Mouse (Mus musculus): ENCODE measurements at regions not wholly inside any gene's neighbourhood (a gene's known extent, or its start where the extent isn't known, plus 50 kb on each side); places are given as distances from the start of the nearest gene placed in this dataset.
"Not testable (repeated sequence)": the region's sequence is repeated elsewhere in the genome, so short reads cannot be mapped to it uniquely, and the experiment has no call there.

GRCm38 (mm10) chr10:91447974-91448703 is 267.0 kb upstream of the Tmpo start:
- DNase-seq (ENCODE audit: low read depth, low spot score) = no peak

GRCm38 (mm10) chr10:91443321-91443720 is 262.2 kb upstream of the Tmpo start:
- DNase-seq (ENCODE audit: low read depth, low spot score) = no peak

GRCm38 (mm10) chr10:91440051-91440450 is 258.9 kb upstream of the Tmpo start:
- no peak for DNase-seq (ENCODE audit: low read depth, low spot score)

- DNase-seq (ENCODE audit: low read depth, low spot score) = no peak
These were observed 256.8 kb upstream of the Tmpo start for GRCm38 (mm10) chr10:91437917-91438316.

- no peak for DNase-seq (ENCODE audit: low read depth, low spot score)
These were observed 255.0 kb upstream of the Tmpo start for GRCm38 (mm10) chr10:91436091-91436569.

- DNase-seq (ENCODE audit: low read depth, low spot score) = no peak
These were observed 249.2 kb upstream of the Tmpo start for GRCm38 (mm10) chr10:91430281-91430680.

GRCm38 (mm10) chr10:91426584-91426983 is 245.5 kb upstream of the Tmpo start:
- DNase-seq (ENCODE audit: low read depth, low spot score) = no peak

GRCm38 (mm10) chr10:91425625-91426385 is 244.7 kb upstream of the Tmpo start:
- DNase-seq (ENCODE audit: low read depth, low spot score) = not testable (repeated sequence)

GRCm38 (mm10) chr10:91424786-91425185 is 243.7 kb upstream of the Tmpo start:
- no peak for DNase-seq (ENCODE audit: low read depth, low spot score)

GRCm38 (mm10) chr10:91387255-91387654 is 206.1 kb upstream of the Tmpo start:
- DNase-seq (ENCODE audit: low read depth, low spot score) = no peak

GRCm38 (mm10) chr10:91384372-91384771 is 203.3 kb upstream of the Tmpo start:
- no peak for DNase-seq (ENCODE audit: low read depth, low spot score)

- no peak for DNase-seq (ENCODE audit: low read depth, low spot score)
These were observed 195.6 kb upstream of the Tmpo start for GRCm38 (mm10) chr10:91376683-91377082.

GRCm38 (mm10) chr10:91367488-91367887 is 186.4 kb upstream of the Tmpo start:
- DNase-seq (ENCODE audit: low read depth, low spot score) = no peak

- DNase-seq (ENCODE audit: low read depth, low spot score) = no peak
These were observed 181.5 kb upstream of the Tmpo start for GRCm38 (mm10) chr10:91362587-91362986.

- DNase-seq (ENCODE audit: low read depth, low spot score) = no peak
These were observed 180.5 kb upstream of the Tmpo start for GRCm38 (mm10) chr10:91361621-91362020.

- DNase-seq (ENCODE audit: low read depth, low spot score) = no peak
These were observed 164.3 kb upstream of the Tmpo start for GRCm38 (mm10) chr10:91345465-91345864.

GRCm38 (mm10) chr10:91342083-91342482 is 161.0 kb upstream of the Tmpo start:
- DNase-seq (ENCODE audit: low read depth, low spot score) = no peak

GRCm38 (mm10) chr10:91339361-91339760 is 158.2 kb upstream of the Tmpo start:
- DNase-seq (ENCODE audit: low read depth, low spot score) = no peak

GRCm38 (mm10) chr10:91326661-91327312 is 145.7 kb upstream of the Tmpo start:
- DNase-seq (ENCODE audit: low read depth, low spot score) = no peak

- DNase-seq (ENCODE audit: low read depth, low spot score) = no peak
These were observed 145.1 kb upstream of the Tmpo start for GRCm38 (mm10) chr10:91326144-91326655.

GRCm38 (mm10) chr10:91321226-91321625 is 140.1 kb upstream of the Tmpo start:
- no peak for DNase-seq (ENCODE audit: low read depth, low spot score)

- no peak for DNase-seq (ENCODE audit: low read depth, low spot score)
These were observed 138.5 kb upstream of the Tmpo start for GRCm38 (mm10) chr10:91319442-91320112.
